Mouse (Mus musculus) cerebellum, adult 8-10 months (tissue): ENCODE data around the gene Gm10722.
"Not testable (repeated sequence)": the region's sequence is repeated elsewhere in the genome, so short reads cannot be mapped to it uniquely, and the experiment has no call there.

Source experiments
- DNase-seq: peaks from one replicate; pipeline ENCODE4 v3.0.0; 2022

Gm10722 gene

DNA sequence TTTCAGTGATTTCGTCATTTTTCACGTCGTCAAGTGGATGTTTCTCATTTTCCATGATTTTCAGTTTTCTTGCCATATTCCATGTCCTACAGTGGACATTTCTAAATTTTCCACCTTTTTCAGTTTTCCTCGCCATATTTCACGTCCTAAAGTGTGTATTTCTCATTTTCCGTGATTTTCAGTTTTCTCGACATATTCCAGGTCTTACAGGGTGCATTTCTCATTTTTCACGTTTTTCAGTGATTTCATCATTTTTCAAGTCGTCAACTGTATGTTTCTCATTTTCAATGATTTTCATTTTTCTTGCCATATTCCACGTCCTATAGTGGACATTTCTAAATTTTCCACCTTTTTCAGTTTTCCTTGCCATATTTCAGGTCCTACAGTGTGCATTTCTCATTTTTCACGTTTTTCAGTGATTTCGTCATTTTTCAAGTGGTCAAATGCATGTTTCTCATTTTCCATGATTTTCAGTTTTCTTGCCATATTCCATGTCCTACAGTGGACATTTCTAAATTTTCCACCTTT lies at the start of gene Gm10722:
TSS of gene Gm10722 (plus strand) at position 478 of the 528 bp plus-strand sequence.
- peak; percentile 2 for DNase-seq

DNA sequence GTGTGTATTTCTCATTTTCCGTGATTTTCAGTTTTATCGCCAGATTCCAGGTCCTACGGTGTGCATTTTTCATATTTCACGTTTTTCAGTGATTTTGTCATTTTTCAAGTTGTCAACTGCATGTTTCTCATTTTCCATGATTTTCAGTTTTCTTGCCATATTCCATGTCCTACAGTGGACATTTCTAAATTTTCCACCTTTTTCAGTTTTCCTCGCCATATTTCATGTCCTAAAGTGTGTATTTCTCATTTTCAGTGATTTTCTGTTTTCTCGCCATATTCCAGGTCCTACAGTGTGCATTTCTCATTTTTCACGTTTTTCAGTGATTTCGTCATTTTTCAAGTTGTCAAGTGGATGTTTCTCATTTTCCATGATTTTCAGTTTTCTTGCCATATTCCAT lies 284 bp downstream of the Gm10722 start:
- peak; percentile 10 for DNase-seq

DNA sequence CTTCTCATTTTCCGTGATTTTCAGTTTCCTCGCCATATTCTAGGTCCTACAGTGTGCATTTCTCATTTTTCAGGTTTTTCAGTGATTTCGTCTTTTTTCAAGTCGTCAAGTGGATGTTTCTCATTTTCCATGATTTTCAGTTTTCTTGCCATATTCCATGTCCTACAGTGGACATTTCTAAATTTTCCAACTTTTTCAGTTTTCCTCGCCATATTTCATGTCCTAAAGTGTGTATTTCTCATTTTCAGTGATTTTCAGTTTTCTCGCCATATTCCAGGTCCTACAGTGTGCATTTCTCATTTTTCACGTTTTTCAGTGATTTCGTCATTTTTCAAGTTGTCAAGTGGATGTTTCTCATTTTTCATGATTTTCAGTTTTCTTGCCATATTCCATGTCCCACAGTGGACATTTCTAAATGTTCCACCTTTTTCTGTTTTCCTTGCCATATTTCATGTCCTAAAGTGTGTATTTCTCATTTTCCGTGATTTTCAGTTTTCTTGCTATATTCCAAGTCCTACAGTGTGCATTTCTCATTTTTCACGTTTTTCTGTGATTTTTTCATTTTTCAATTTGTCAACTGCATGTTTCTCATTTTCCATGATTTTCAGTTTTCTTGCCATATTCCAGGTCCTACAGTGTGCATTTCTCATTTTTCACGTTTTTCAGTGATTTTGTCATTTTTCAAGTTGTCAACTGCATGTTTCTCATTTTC lies 1.4 kb downstream of the Gm10722 start:
- peak; percentile 94 for DNase-seq

DNA sequence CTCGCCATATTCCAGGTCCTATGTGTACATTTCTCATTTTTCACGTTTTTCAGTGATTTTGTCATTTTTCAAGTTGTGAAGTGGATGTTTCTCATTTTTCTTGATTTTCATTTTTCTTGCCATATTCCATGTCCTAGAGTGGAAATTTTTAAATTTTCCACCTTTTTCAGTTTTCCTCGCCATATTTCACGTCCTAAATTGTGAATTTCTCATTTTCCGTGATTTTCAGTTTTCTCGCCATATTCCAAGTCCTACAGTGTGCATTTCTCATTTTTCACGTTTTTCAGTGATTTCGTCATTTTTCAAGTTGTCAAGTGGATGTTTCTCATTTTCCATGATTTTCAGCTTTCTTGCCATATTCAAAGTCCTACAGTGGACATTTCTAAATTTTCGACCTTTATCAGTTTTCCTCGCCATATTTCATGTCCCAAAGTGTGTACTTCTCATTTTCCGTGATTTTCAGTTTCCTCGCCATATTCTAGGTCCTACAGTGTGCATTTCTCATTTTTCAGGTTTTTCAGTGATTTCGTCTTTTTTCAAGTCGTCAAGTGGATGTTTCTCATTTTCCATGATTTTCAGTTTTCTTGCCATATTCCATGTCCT lies 2.2 kb downstream of the Gm10722 start, which contains the start of gene Gm11168:
TSS of gene Gm11168 (plus strand) at position 553 of the 603 bp plus-strand sequence.
- not testable (repeated sequence) for DNase-seq

DNA sequence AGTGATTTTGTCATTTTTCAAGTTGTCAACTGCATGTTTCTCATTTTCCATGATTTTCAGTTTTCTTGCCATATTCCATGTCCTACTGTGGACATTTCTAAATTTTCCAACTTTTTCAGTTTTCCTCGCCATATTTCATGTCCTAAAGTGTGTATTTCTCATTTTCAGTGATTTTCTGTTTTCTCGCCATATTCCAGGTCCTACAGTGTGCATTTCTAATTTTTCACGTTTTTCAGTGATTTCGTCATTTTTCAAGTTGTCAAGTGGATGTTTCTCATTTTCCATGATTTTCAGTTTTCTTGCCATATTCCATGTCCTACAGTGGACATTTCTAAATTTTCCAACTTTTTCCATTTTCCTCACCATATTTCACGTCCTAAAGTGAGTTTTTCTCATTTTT lies 5.5 kb downstream of the Gm10722 start:
- not testable (repeated sequence) for DNase-seq

DNA sequence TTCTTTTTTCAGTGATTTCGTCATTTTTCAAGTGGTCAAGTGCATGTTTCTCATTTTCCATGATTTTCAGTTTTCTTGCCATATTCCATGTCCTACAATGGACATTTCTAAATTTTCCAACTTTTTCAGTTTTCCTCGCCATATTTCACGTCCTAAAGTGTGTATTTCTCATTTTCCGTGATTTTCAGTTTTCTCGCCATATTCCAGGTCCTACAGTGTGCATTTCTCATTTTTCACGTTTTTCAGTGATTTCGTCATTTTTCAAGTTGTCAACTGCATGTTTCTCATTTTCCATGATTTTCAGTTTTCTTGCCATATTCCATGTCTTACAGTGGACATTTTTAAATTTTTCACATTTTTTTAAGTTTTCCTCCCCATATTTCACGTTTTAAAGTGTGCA lies 5.9 kb downstream of the Gm10722 start:
- peak; percentile 90 for DNase-seq

DNA sequence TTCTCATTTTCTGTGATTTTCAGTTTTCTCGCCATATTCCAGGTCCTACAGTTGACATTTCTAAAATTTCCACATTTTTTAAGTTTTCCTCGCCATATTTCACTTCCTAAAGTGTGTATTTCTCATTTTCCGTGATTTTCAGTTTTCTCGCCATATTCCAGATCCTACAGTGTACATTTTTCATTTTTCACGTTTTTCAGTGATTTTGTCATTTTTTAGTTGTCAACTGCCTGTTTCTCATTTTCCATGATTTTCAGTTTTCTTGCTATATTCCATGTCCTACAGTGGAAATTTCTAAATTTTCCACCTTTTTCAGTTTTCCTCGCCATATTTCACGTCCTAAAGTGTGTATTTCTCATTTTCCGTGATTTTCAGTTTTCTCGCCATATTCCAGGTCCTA lies 6.5 kb downstream of the Gm10722 start:
- DNase-seq = not testable (repeated sequence)

DNA sequence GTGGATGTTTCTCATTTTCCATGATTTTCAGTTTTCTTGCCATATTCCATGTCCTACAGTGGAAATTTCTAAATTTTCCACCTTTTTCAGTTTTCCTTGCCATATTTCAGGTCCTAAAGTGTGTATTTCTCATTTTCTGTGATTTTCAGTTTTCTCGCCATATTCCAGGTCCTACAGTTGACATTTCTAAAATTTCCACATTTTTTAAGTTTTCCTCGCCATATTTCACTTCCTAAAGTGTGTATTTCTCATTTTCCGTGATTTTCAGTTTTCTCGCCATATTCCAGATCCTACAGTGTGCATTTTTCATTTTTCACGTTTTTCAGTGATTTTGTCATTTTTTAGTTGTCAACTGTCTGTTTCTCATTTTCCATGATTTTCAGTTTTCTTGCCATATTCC lies 8.6 kb downstream of the Gm10722 start:
- not testable (repeated sequence) for DNase-seq

DNA sequence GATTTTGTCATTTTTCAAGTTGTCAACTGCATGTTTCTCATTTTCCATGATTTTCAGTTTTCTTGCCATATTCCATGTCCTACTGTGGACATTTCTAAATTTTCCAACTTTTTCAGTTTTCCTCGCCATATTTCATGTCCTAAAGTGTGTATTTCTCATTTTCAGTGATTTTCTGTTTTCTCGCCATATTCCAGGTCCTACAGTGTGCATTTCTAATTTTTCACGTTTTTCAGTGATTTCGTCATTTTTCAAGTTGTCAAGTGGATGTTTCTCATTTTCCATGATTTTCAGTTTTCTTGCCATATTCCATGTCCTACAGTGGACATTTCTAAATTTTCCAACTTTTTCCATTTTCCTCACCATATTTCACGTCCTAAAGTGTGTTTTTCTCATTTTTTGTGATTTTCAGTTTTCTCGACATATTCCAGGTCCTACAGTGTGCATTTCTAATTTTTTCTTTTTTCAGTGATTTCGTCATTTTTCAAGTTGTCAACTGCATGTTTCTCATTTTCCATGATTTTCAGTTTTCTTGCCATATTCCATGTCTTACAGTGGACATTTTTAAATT lies 11.4 kb downstream of the Gm10722 start:
- not testable (repeated sequence) for DNase-seq

DNA sequence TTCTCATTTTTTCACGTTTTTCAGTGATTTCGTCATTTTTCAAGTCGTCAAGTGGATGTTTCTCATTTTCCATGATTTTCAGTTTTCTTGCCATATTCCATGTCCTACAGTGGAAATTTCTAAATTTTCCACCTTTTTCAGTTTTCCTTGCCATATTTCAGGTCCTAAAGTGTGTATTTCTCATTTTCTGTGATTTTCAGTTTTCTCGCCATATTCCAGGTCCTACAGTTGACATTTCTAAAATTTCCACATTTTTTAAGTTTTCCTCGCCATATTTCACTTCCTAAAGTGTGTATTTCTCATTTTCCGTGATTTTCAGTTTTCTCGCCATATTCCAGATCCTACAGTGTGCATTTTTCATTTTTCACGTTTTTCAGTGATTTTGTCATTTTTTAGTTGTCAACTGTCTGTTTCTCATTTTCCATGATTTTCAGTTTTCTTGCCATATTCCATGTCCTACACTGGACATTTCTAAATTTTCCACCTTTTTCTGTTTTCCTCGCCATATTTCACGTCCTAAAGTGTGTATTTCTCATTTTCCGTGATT lies 12.1 kb downstream of the Gm10722 start, which contains the start of gene Gm10721:
TSS of gene Gm10721 (plus strand) at position 408 of the 547 bp plus-strand sequence.
- DNase-seq = not testable (repeated sequence)

DNA sequence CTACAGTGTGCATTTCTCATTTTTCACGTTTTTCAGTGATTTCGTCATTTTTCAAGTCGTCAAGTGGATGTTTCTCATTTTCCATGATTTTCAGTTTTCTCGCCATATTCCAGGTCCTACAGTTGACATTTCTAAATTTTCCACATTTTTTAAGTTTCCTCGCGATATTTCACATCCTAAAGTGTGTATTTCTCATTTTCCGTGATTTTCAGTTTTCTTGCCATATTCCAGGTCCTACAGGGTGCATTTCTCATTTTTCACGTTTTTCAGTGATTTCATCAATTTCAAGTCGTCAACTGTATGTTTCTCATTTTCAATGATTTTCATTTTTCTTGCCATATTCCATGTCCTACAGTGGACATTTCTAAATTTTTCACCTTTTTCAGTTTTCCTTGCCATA lies 14.6 kb downstream of the Gm10722 start, which contains the start of gene Gm10720:
TSS of gene Gm10720 (plus strand) at position 301 of the 400 bp plus-strand sequence.
- DNase-seq = not testable (repeated sequence)

DNA sequence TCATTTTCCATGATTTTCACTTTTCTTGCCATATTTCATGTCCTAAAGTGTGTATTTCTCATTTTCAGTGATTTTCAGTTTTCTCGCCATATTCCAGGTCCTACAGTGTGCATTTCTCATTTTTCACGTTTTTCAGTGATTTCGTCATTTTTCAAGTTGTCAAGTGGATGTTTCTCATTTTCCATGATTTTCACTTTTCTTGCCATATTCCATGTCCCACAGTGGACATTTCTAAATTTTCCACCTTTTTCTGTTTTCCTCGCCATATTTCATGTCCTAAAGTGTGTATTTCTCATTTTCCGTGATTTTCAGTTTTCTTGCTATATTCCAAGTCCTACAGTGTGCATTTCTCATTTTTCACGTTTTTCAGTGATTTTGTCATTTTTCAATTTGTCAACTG lies 15.2 kb downstream of the Gm10722 start:
- DNase-seq = not testable (repeated sequence)

DNA sequence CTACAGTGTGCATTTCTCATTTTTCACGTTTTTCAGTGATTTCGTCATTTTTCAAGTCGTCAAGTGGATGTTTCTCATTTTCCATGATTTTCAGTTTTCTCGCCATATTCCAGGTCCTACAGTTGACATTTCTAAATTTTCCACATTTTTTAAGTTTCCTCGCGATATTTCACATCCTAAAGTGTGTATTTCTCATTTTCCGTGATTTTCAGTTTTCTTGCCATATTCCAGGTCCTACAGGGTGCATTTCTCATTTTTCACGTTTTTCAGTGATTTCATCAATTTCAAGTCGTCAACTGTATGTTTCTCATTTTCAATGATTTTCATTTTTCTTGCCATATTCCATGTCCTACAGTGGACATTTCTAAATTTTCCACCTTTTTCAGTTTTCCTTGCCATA lies 16.4 kb downstream of the Gm10722 start, which contains the start of gene Gm10719:
TSS of gene Gm10719 (plus strand) at position 301 of the 400 bp plus-strand sequence.
- not testable (repeated sequence) for DNase-seq

DNA sequence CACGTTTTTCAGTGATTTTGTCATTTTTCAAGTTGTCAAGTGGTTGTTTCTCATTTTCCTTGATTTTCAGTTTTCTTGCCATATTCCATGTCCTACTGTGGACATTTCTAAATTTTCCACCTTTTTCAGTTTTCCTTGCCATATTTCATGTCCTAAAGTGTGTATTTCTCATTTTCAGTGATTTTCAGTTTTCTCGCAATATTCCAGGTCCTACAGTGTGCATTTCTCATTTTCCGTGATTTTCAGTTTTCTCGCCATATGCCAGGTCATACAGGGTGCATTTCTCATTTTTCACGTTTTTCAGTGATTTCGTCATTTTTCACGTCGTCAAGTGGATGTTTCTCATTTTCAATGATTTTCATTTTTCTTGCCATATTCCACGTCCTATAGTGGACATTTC lies 18.2 kb downstream of the Gm10722 start:
- not testable (repeated sequence) for DNase-seq

DNA sequence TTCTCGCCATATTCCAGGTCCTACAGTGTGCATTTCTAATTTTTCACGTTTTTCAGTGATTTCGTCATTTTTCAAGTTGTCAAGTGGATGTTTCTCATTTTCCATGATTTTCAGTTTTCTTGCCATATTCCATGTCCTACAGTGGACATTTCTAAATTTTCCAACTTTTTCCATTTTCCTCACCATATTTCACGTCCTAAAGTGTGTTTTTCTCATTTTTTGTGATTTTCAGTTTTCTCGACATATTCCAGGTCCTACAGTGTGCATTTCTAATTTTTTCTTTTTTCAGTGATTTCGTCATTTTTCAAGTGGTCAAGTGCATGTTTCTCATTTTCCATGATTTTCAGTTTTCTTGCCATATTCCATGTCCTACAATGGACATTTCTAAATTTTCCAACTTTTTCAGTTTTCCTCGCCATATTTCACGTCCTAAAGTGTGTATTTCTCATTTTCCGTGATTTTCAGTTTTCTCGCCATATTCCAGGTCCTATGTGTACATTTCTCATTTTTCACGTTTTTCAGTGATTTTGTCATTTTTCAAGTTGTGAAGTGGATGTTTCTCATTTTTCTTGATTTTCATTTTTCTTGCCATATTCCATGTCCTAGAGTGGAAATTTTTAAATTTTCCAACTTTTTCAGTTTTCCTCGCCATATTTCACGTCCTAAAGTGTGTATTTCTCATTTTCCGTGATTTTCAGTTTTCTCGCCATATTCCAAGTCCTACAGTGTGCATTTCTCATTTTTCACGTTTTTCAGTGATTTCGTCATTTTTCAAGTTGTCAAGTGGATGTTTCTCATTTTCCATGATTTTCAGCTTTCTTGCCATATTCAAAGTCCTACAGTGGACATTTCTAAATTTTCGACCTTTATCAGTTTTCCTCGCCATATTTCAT lies 19.4 kb downstream of the Gm10722 start:
- DNase-seq = peak; percentile 7

DNA sequence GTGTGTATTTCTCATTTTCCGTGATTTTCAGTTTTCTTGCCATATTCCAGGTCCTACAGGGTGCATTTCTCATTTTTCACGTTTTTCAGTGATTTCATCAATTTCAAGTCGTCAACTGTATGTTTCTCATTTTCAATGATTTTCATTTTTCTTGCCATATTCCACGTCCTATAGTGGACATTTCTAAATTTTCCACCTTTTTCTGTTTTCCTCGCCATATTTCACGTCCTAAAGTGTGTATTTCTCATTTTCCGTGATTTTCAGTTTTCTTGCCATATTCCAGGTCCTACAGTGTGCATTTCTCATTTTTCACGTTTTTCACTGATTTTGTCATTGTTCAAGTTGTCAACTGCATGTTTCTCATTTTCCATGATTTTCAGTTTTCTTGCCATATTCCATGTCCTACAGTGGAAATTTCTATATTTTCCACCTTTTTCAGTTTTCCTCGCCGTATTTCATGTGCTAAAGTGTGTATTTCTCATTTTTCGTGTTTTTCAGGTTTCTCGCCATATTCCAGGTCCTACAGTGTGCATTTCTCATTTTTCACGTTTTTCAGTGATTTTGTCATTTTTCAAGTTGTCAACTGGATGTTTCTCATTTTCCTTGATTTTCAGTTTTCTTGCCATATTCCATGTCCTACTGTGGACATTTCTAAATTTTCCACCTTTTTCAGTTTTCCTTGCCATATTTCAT lies 21.7 kb downstream of the Gm10722 start:
- peak; percentile 57 for DNase-seq

DNA sequence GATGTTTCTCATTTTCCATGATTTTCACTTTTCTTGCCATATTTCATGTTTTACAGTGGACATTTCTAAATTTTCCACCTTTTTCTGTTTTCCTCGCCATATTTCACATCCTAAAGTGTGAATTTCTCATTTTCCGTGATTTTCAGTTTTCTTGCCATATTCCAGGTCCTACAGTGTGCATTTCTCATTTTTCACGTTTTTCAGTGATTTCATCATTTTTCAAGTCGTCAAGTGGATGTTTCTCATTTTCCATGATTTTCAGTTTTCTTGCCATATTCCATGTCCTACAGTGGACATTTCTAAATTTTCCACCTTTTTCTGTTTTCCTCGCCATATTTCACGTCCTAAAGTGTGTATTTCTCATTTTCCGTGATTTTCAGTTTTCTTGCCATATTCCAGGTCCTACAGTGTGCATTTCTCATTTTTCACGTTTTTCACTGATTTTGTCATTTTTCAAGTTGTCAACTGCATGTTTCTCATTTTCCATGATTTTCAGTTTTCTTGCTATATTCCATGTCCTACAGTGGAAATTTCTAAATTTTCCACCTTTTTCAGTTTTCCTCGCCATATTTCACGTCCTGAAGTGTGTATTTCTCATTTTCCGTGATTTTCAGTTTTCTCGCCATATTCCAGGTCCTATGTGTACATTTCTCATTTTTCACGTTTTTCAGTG lies 22.7 kb downstream of the Gm10722 start, which contains the start of gene Gm10718:
TSS of gene Gm10718 (plus strand) at position 236 of the 673 bp plus-strand sequence.
- DNase-seq = peak; percentile 19

DNA sequence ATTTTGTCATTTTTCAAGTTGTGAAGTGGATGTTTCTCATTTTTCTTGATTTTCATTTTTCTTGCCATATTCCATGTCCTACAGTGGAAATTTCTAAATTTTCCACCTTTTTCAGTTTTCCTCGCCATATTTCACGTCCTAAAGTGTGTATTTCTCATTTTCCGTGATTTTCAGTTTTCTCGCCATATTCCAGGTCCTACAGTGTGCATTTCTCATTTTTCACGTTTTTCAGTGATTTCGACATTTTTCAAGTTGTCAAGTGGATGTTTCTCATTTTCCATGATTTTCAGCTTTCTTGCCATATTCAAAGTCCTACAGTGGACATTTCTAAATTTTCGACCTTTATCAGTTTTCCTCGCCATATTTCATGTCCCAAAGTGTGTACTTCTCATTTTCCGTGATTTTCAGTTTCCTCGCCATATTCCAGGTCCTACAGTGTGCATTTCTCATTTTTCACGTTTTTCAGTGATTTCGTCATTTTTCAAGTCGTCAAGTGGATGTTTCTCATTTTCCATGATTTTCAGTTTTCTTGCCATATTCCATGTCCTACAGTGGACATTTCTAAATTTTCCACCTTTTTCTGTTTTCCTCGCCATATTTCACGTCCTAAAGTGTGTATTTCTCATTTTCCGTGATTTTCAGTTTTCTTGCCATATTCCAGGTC lies 23.4 kb downstream of the Gm10722 start:
- DNase-seq = peak; percentile 95

DNA sequence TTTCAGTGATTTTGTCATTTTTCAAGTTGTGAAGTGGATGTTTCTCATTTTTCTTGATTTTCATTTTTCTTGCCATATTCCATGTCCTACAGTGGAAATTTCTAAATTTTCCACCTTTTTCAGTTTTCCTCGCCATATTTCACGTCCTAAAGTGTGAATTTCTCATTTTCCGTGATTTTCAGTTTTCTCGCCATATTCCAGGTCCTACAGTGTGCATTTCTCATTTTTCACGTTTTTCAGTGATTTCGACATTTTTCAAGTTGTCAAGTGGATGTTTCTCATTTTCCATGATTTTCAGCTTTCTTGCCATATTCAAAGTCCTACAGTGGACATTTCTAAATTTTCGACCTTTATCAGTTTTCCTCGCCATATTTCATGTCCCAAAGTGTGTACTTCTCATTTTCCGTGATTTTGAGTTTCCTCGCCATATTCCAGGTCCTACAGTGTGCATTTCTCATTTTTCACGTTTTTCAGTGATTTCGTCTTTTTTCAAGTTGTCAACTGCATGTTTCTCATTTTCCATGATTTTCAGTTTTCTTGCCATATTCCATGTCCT lies 24.3 kb downstream of the Gm10722 start, which contains the start of gene Gm10717:
TSS of gene Gm10717 (plus strand) at position 506 of the 556 bp plus-strand sequence.
- DNase-seq = peak; percentile 3

DNA sequence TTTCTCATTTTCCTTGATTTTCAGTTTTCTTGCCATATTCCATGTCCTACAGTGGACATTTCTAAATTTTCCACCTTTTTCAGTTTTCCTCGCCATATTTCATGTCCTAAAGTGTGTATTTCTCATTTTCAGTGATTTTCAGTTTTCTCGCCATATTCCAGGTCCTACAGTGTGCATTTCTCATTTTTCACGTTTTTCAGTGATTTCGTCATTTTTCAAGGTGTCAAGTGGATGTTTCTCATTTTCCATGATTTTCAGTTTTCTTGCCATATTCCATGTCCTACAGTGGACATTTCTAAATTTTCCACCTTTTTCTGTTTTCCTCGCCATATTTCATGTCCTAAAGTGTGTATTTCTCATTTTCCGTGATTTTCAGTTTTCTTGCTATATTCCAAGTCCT lies 24.9 kb downstream of the Gm10722 start:
- DNase-seq = peak; percentile 33
